Mouse (Mus musculus): ENCODE measurements around the gene Selenof. TPM values are rescaled to one million over a fixed set of nuclear protein-coding genes. Genes with fewer than 3 reads are reported as not detected.
A peak's percentile ranks its signal among the peaks of the same experiment; 100 is the strongest.

Selenof gene
- polyA plus RNA-seq, 1 experiment = 275 TPM

DNA sequence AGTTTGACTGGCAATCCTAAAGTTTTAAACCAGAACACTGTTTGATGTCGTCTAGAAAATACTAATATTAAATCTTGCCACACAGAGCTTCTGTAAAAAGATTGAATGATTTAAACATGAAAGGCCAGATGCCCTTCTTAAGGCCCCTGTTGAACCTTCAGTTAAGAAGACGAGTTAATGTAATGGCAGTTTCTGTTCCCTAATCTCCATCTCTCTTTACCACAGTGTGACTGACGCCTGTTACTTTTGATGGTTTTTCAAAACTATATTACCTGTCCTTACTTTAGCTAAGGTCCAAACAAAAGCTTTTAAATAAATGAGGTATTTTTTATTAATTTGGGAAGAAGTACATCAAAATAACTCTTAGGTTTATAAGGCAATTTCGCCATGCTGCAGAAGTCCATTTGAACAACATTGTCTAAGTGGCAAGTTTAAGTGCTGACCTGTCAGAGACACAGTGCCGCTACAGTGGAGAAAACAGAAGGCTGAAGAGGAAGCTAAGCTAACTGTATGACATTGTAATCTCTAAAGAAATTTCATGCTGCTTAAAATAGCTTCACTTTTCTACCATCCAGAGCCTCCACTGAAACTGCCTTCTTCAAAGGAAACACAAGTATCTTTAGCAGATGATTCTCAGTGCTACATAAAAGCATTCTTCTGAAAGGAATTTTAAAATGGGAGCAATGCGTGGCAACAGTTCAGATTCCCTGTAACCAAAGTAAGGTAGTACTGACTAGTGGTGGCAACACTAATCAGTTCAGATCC is 14.9 kb downstream of the Selenof start:
- no peak overlapping the region for H3K27ac ChIP-seq (ENCODE audit: insufficient read depth, low read depth, low read length)
- H3K36me3 ChIP-seq (ENCODE audit: control insufficient read depth, insufficient read depth, low read length) = no peaks in the 10 kb centered on the region
- H3K27me3 ChIP-seq (replicated peaks; ENCODE audit: control insufficient read depth, insufficient read depth, low read length) = no peaks in the 10 kb centered on the region
- WGBS = 81% methylated on average over 6 of the region's 6 CpGs
- DNase-seq = no peak
- H3K4me1 ChIP-seq (ENCODE audit: control insufficient read depth, insufficient read depth, low read length) = peaks cover 18% of the 10 kb centered on the region
- H3K4me3 ChIP-seq (ENCODE audit: insufficient read depth, low read depth, low read length) = no peak overlapping the region
- no peak for TF ChIP-seq POLR2A (IDR thresholded peaks at IDR 0.05; ENCODE audit: low read depth, low read length)
- TF ChIP-seq CTCF (conservative IDR thresholded peaks at IDR 0.05; ENCODE audit: insufficient read depth, insufficient read length, low read depth, low read length) = no peak

DNA sequence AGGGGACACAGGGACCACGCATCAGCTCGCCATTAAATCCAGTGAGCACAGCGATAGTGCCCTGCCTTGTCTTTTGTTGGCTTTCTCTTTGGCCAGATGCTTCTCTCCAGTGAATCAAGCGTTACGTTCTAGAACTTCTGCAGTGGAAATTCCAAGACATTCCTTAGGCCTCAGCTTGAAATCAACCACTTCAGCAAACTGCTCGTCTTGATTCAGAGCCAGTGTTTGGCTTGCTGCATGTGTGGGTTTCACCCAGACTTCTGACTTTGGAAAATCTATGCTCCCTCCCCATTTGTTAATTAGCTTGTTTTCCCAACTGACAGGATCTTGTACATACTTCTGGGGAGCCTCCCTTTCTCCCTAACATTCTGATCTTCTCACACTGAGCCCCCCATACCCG is 16.6 kb downstream of the Selenof start:
- H3K27ac ChIP-seq (ENCODE audit: insufficient read depth, low read depth, low read length) = peak overlapping the region; percentile 48; the same call in 1 of the 2 replicates
- 44% methylated on average over 7 of the region's 7 CpGs for WGBS
- DNase-seq = peak; percentile 27
- peaks cover 15% of the 10 kb centered on the region for H3K4me1 ChIP-seq (ENCODE audit: control insufficient read depth, insufficient read depth, low read length)
- TF ChIP-seq CTCF (conservative IDR thresholded peaks at IDR 0.05; ENCODE audit: insufficient read depth, insufficient read length, low read depth, low read length) (no peak), POLR2A (IDR thresholded peaks at IDR 0.05; ENCODE audit: low read depth, low read length) (no peak)
- 0 out of 2 replicates have a peak, but pooled peaks cover 4% of the 10 kb centered on the region for H3K36me3 ChIP-seq (ENCODE audit: control insufficient read depth, insufficient read depth, low read length)
- H3K27me3 ChIP-seq (replicated peaks; ENCODE audit: control insufficient read depth, insufficient read depth, low read length) = no peaks in the 10 kb centered on the region
- no peak overlapping the region for H3K4me3 ChIP-seq (ENCODE audit: insufficient read depth, low read depth, low read length)

- H3K36me3 ChIP-seq (ENCODE audit: control insufficient read depth, insufficient read depth, low read length) = 0 out of 2 replicates have a peak, but pooled peaks cover 4% of the 10 kb centered on the region
- DNase-seq = no peak
- no peak for TF ChIP-seq CTCF (conservative IDR thresholded peaks at IDR 0.05; ENCODE audit: insufficient read depth, insufficient read length, low read depth, low read length)
- TF ChIP-seq POLR2A (IDR thresholded peaks at IDR 0.05; ENCODE audit: low read depth, low read length) = no peak
These were observed 19.2 kb downstream of the Selenof start for GRCm38 (mm10) chr3:144589189-144589890.

DNA sequence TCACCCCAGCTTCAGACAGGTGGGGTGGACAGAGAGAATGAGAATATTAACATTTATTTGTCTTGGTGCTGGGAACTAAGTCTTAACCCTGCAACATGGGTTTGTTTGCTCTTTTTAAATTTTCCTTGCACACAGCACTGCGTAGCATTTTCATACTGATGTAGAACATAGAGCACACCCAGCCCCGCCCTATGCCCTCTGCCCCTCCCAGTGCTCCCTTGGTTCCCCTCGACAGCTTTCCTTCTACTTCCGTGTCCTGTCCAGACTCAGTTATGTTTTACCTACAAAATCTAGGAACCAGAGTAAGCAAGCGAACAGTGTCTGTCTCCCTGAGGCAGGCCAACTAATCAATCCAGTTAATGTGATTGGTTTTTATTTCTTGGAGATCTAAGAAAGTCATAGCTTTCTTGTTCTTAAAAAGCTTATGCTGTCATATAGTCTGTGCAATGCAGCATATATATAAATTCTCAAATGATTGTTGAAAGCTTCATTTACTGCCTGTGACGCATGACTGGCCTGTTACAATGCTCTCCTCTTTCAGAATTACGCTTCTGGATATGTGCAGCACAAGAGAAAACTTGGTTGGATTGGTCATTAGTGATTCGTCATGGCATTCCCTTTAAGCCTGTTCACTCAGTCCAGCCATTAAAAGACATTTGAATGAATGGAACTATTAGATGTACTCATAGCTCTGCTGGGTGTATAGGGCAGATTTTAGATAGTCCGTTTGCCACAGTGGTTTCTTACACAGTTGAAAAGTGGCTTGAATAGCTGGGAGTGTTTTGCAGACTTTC is 23.1 kb downstream of the Selenof start:
- Histone ChIP-seq H3K4me3 (ENCODE audit: insufficient read depth, low read depth, low read length) (no peak overlapping the region), H3K36me3 (ENCODE audit: control insufficient read depth, insufficient read depth, low read length) (peaks cover 6% of the 10 kb centered on the region), H3K27ac (ENCODE audit: insufficient read depth, low read depth, low read length) (no peak overlapping the region), H3K27me3 (replicated peaks; ENCODE audit: control insufficient read depth, insufficient read depth, low read length) (no peaks in the 10 kb centered on the region), H3K4me1 (ENCODE audit: control insufficient read depth, insufficient read depth, low read length) (no peaks in the 10 kb centered on the region)
- 77% methylated on average over 9 of the region's 9 CpGs for WGBS
- TF ChIP-seq CTCF (conservative IDR thresholded peaks at IDR 0.05; ENCODE audit: insufficient read depth, insufficient read length, low read depth, low read length) (no peak), POLR2A (IDR thresholded peaks at IDR 0.05; ENCODE audit: low read depth, low read length) (no peak)
- no peak for DNase-seq

More at GRCm38 (mm10) chr3:144589189-144589890, 19.2 kb downstream of the Selenof start:
- H3K4me1 ChIP-seq (ENCODE audit: control insufficient read depth, insufficient read depth, low read length) = peaks cover 6% of the 10 kb centered on the region
- H3K27ac ChIP-seq (ENCODE audit: insufficient read depth, low read depth, low read length) = no peak overlapping the region
- no peak overlapping the region for H3K4me3 ChIP-seq (ENCODE audit: insufficient read depth, low read depth, low read length)
- WGBS = 88% methylated on average over 8 of the region's 8 CpGs
- H3K27me3 ChIP-seq (replicated peaks; ENCODE audit: control insufficient read depth, insufficient read depth, low read length) = no peaks in the 10 kb centered on the region

DNA sequence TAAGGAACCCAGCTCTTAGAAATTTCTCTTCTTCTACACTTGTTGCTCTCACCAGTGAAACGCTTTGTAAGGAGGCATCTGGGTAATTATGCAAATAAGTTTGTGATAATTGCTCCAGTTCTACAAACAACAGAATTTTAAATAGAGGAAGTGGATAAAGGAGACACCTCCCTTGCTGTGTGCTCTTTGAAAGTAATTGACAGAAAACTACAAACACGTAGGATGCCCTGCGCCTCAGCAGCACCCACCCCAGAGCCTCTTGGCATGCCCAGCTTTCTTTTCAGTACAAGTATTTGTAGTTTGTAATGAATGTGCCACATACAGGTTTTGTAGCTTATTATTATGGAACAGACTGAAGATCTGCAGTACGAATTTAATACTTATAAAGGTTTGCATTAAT is 27.0 kb downstream of the Selenof start:
- no peak overlapping the region for H3K4me3 ChIP-seq (ENCODE audit: insufficient read depth, low read depth, low read length)
- H3K4me1 ChIP-seq (ENCODE audit: control insufficient read depth, insufficient read depth, low read length) = no peaks in the 10 kb centered on the region
- WGBS = 78% methylated on average over 4 of the region's 4 CpGs
- no peak overlapping the region for H3K27ac ChIP-seq (ENCODE audit: insufficient read depth, low read depth, low read length)
- DNase-seq = no peak
- no peaks in the 10 kb centered on the region for H3K27me3 ChIP-seq (replicated peaks; ENCODE audit: control insufficient read depth, insufficient read depth, low read length)
- H3K36me3 ChIP-seq (ENCODE audit: control insufficient read depth, insufficient read depth, low read length) = peaks cover 2% of the 10 kb centered on the region
- TF ChIP-seq POLR2A (IDR thresholded peaks at IDR 0.05; ENCODE audit: low read depth, low read length) (no peak), CTCF (conservative IDR thresholded peaks at IDR 0.05; ENCODE audit: insufficient read depth, insufficient read length, low read depth, low read length) (no peak)

GRCm38 (mm10) chr3:144597790-144598467 is 27.8 kb downstream of the Selenof start:
- Histone ChIP-seq H3K27me3 (replicated peaks; ENCODE audit: control insufficient read depth, insufficient read depth, low read length) (no peaks in the 10 kb centered on the region), H3K36me3 (ENCODE audit: control insufficient read depth, insufficient read depth, low read length) (peaks cover 2% of the 10 kb centered on the region), H3K27ac (ENCODE audit: insufficient read depth, low read depth, low read length) (no peak overlapping the region), H3K4me1 (ENCODE audit: control insufficient read depth, insufficient read depth, low read length) (no peaks in the 10 kb centered on the region), H3K4me3 (ENCODE audit: insufficient read depth, low read depth, low read length) (no peak overlapping the region)
- no peak for TF ChIP-seq POLR2A (IDR thresholded peaks at IDR 0.05; ENCODE audit: low read depth, low read length)
- 82% methylated on average over 12 of the region's 12 CpGs for WGBS
- DNase-seq = no peak

Measured in kidney, adult 2 months (tissue).